Mouse (Mus musculus) heart, embryonic 15.5 days (tissue): ENCODE results near the gene H2al1d. TPM values are rescaled to one million over a fixed set of nuclear protein-coding genes. Genes with fewer than 3 reads are reported as not detected.
"Not testable (repeated sequence)": the region's sequence is repeated elsewhere in the genome, so short reads cannot be mapped to it uniquely, and the experiment has no call there.

Experiments used
- ATAC-seq: fragments of 200-750 bp; cut with Nextera tagmentation; replicated peaks from 2 replicates; pipeline ENCODE4 v1.8.0; 2017; ENCODE audit warnings: low read depth, moderate TSS enrichment; ENCODE audit not compliant: insufficient number of reproducible peaks, insufficient read depth, low FRiP score
- H3K27ac ChIP-seq: fragments of 300-500 bp; sonication (generic); 2 replicates; pipeline ENCODE4 v1.5.1; 2015; ENCODE audit warnings: mild to moderate bottlenecking, inconsistent platforms
- H3K27me3 ChIP-seq: fragments of 300-500 bp; sonication (generic); 2 replicates; pipeline ENCODE4 v1.6.1; 2015; ENCODE audit warnings: inconsistent platforms
- H3K36me3 ChIP-seq: fragments of 300-500 bp; sonication (generic); 2 replicates; pipeline ENCODE4 v1.6.1; 2015; ENCODE audit warnings: mild to moderate bottlenecking, inconsistent platforms
- H3K4me1 ChIP-seq: fragments of 300-500 bp; sonication (generic); replicated peaks from 2 replicates; pipeline ENCODE4 v1.6.1; 2015; ENCODE audit warnings: inconsistent platforms
- H3K4me2 ChIP-seq: fragments of 300-500 bp; sonication (generic); 2 replicates; pipeline ENCODE4 v1.6.1; 2015; ENCODE audit warnings: inconsistent platforms, mild to moderate bottlenecking, moderate library complexity
- H3K4me3 ChIP-seq: fragments of 300-500 bp; sonication (generic); 2 replicates; pipeline ENCODE4 v1.5.1; 2015; ENCODE audit warnings: mild to moderate bottlenecking, inconsistent platforms
- H3K9ac ChIP-seq: fragments of 300-500 bp; sonication (generic); 2 replicates; pipeline ENCODE4 v1.6.1; 2015; ENCODE audit warnings: mild to moderate bottlenecking, inconsistent platforms
- H3K9me3 ChIP-seq: fragments of 300-500 bp; sonication (generic); replicated peaks from 2 replicates; pipeline ENCODE4 v1.6.1; 2016; ENCODE audit warnings: inconsistent platforms
- WGBS: fragments of 180-500 bp; shearing (Covaris S2); methylation state at CpG from one replicate; pipeline ENCODE4 v1.1.7; 2015; ENCODE audit warnings: mixed read lengths; 5-methylcytosine and 5-hydroxymethylcytosine counted together
- polyA plus RNA-seq: library from polyadenylated mRNA; unstranded; fragments of >200 nt; fragmentation: Nextera tagmentation; extraction: Ambion mirVana; gene quantifications from 2 replicates; pipeline ENCODE4 v1.2.1, GENCODE M21; 2015

Gene H2al1d
- not detected in 2 replicates for polyA plus RNA-seq

DNA sequence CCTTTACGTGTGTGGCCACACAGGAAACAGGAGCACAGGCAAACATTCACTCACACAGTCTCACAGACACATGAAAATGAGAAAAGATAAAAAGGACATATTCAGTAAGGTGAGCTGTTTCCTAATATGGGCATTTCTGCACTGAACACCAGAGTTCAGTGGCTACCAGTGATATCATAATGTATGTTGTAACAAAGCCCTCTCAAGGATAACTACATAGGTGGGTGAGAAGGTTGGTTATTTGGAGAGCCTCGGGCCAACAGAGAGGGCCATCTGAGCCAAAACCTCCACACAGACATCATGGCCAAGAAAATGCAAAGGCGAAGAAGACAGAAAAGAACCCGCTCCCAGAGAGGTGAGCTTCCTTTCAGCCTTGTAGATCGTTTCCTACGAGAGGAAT lies at the start of gene H2al1d:
TSS of gene H2al1d (plus strand) at position 301 of the 400 bp plus-strand sequence.
- H3K9me3 ChIP-seq, H3K27ac ChIP-seq, H3K4me3 ChIP-seq, H3K27me3 ChIP-seq, H3K4me1 ChIP-seq, H3K4me2 ChIP-seq, ATAC-seq, H3K36me3 ChIP-seq, H3K9ac ChIP-seq: not testable (repeated sequence)
- WGBS, result no CpG with 5 or more reads among the region's 6 CpGs

DNA sequence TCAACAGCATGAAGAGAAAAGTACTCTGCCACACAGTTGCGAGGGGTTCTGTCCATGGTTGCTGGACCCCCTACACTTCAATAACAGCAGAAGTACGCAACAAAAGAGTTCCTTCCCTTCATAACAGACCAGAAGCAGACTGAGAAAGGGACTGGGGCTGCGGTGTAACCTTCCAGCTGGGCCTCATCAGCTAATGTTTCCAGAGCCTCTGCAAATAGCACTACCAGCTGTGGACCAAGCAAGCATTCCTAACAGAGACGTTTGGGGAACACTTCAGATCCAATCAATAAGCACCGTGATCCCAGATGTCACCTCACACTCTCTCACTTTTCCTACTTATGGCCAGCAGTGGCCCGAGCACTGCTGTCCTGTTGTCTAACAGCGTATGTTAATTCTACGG lies 43.7 kb upstream of the H2al1d start:
- no peaks in the 10 kb centered on the region for H3K36me3 ChIP-seq
- no peaks in the 10 kb centered on the region for H3K9me3 ChIP-seq
- H3K4me3 ChIP-seq, result no peak overlapping the region
- no peak overlapping the region for H3K4me2 ChIP-seq
- no peaks in the 10 kb centered on the region for H3K27me3 ChIP-seq
- ATAC-seq, result no peak
- no peaks in the 10 kb centered on the region for H3K4me1 ChIP-seq
- 62% methylated on average over 8 of the region's 8 CpGs for WGBS
- no peak overlapping the region for H3K27ac ChIP-seq
- no peak overlapping the region for H3K9ac ChIP-seq

DNA sequence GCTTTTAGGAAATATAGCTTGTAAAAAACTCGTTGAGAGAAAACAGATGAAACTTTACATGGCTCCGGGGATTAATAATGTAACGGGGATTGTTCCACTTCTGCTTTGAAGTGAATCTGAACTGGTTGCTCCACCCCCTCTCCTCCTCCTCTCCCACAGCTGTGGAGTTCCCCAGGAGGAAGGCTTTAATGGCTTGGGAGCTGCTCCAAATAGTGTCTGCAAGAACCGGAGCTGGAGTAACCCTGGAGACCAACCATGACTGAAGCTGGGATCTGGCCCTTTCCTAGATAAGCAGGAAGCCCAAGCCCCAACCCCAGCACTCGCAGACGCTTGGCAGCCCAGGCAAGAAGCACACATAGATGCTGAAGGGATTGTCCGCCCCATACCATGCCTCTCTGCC lies 40.8 kb upstream of the H2al1d start:
- 48% methylated on average over 7 of the region's 7 CpGs for WGBS
- no peak for ATAC-seq

DNA sequence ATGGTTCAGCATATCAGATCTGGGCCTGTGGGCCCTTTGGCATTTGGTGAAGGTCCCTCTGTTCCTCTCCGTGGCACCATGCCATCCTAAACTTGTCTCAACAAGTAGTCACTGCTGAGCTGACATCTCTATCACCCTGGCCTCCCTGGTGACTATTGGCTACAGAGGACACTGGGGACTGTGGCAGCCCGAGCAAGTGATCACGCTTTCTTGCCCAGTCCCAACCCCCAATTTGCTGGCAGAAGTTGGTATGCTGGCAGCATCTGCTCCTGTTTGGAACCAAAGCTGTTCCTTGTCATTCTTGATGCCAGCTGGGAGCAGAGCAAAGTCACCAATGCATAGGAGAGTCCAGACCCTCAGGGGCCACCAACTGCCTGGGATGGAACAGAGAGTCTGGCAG lies 39.5 kb upstream of the H2al1d start:
- ATAC-seq, result no peak
- Histone ChIP-seq H3K4me1 (no peaks in the 10 kb centered on the region), H3K27ac (no peak overlapping the region), H3K9ac (no peak overlapping the region), H3K9me3 (no peaks in the 10 kb centered on the region), H3K36me3 (no peaks in the 10 kb centered on the region), H3K27me3 (peaks cover 5% of the 10 kb centered on the region; the same call in 1 of the 2 replicates), H3K4me2 (no peak overlapping the region), H3K4me3 (no peak overlapping the region)
- WGBS, result 67% methylated on average over 3 of the region's 3 CpGs

More for the DNA sequence above, 40.8 kb upstream of the H2al1d start:
- Histone ChIP-seq H3K4me2 (no peak overlapping the region), H3K27me3 (peaks cover 5% of the 10 kb centered on the region; the same call in 1 of the 2 replicates), H3K36me3 (no peaks in the 10 kb centered on the region), H3K9me3 (no peaks in the 10 kb centered on the region), H3K4me3 (no peak overlapping the region), H3K9ac (no peak overlapping the region), H3K4me1 (no peaks in the 10 kb centered on the region), H3K27ac (no peak overlapping the region)

DNA sequence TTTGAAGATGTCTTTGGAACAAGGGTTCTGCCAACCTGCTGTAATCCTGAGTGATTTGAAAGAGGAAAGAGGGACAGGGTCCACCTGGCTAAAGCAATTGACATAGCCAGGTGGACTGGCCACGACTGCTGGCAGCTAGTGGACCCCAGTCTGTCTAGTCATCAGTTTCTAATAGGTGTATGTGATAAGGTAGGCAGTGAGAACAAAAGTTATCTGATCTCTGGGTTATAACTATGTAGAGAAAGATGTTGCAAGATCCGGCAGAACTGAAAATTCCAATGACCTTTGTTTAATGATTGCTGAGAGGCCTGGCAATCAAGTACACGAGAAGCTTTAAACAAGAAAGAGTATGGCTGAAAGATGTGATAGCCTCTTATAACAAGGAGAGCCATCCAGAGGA lies 35.4 kb upstream of the H2al1d start:
- no peak overlapping the region for H3K4me3 ChIP-seq
- H3K27ac ChIP-seq, result no peak overlapping the region
- H3K4me1 ChIP-seq, result no peaks in the 10 kb centered on the region
- no peak overlapping the region for H3K9ac ChIP-seq
- H3K36me3 ChIP-seq, result no peaks in the 10 kb centered on the region
- no peak overlapping the region for H3K4me2 ChIP-seq
- WGBS, result 63% methylated on average over 3 of the region's 3 CpGs
- no peaks in the 10 kb centered on the region for H3K9me3 ChIP-seq
- no peak for ATAC-seq
- H3K27me3 ChIP-seq, result peaks cover 5% of the 10 kb centered on the region

DNA sequence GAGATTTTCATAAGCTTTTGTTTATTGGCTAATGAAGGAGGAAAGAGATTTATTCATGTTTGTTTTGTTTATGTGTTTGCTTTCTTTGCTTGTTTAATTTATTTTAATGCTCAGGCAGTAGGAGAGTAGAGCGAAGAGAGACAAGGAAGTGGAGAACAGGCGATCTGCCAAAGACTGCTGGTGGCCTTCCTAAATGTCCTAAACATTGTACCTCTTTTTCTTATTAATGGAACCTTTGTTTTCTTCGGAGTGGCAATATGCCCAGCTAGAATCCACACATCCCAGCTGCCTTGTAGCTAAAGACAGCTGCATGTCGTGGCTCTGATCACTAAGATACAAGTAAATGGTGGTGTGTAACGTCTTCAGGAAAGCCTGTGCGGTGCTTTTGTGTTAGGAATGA lies 31.5 kb upstream of the H2al1d start:
- no peak overlapping the region for H3K9ac ChIP-seq
- ATAC-seq, result no peak
- no peaks in the 10 kb centered on the region for H3K4me1 ChIP-seq
- WGBS, result 68% methylated on average over 6 of the region's 6 CpGs
- peaks cover 5% of the 10 kb centered on the region for H3K27me3 ChIP-seq
- H3K4me2 ChIP-seq, result no peak overlapping the region
- no peak overlapping the region for H3K27ac ChIP-seq
- H3K36me3 ChIP-seq, result no peaks in the 10 kb centered on the region
- H3K9me3 ChIP-seq, result no peaks in the 10 kb centered on the region
- no peak overlapping the region for H3K4me3 ChIP-seq

DNA sequence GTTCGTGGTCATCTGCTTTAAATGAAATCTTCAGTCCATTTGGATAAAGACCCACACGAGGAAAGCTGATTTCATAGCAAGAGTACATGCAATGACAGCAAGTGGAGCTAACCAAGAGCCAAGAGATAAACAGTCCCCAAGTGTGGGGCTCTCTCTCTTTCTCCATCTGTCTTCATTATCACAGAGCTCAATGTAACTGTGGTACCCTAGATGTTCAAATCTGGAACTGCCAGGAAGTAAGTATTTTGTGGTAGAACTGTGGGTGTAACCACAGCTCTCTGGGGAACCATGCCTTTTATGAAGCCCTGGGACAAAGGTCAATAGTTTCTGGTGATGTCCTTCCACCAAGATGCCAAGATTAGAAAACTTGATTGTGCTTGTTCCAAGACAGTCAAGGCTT lies 27.9 kb upstream of the H2al1d start:
- H3K9me3 ChIP-seq, result no peaks in the 10 kb centered on the region
- no peak for ATAC-seq
- H3K4me1 ChIP-seq, result no peaks in the 10 kb centered on the region
- H3K9ac ChIP-seq, result no peak overlapping the region
- no peak overlapping the region for H3K4me2 ChIP-seq
- no peaks in the 10 kb centered on the region for H3K36me3 ChIP-seq
- no peaks in the 10 kb centered on the region; the same call in 1 of the 2 replicates for H3K27me3 ChIP-seq
- no peak overlapping the region for H3K4me3 ChIP-seq
- H3K27ac ChIP-seq, result no peak overlapping the region
- WGBS, result 45% methylated on average over 2 of the region's 2 CpGs

DNA sequence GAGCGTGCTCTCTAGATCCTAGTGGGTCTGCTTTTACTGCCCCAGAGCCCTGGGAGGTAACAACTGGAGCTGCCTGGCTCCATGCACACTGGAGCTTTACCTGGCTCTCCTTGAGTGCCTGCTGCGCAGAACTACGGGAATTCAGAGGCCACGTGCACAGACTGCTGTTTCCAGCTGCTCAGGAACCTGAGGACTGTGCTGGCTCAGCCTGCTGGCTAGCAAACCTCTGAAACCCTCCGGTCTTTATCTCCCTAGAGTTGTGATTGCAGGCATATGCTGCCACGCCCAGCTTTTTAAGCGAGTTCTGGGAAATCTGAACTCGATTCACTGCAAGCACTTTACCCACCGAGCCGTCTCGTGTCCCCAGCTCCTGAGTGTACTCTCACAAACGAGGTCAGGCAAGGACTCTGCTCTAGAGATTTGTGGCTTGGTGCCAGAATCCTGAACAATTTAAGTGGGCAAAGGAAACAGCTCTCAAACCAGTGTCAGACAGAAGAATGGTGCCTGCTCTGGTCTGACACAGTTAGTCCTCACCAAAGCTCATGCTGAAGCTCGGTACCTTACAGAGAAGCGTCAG lies 20.2 kb upstream of the H2al1d start:
- Histone ChIP-seq H3K9me3 (no peaks in the 10 kb centered on the region), H3K9ac (no peak overlapping the region), H3K4me3 (no peak overlapping the region), H3K4me1 (peaks cover 3% of the 10 kb centered on the region; the same call in 1 of the 2 replicates), H3K36me3 (no peaks in the 10 kb centered on the region), H3K4me2 (no peak overlapping the region), H3K27me3 (peaks cover 5% of the 10 kb centered on the region; the same call in 1 of the 2 replicates), H3K27ac (no peak overlapping the region)
- no peak for ATAC-seq
- WGBS, result 44% methylated on average over 14 of the region's 14 CpGs

DNA sequence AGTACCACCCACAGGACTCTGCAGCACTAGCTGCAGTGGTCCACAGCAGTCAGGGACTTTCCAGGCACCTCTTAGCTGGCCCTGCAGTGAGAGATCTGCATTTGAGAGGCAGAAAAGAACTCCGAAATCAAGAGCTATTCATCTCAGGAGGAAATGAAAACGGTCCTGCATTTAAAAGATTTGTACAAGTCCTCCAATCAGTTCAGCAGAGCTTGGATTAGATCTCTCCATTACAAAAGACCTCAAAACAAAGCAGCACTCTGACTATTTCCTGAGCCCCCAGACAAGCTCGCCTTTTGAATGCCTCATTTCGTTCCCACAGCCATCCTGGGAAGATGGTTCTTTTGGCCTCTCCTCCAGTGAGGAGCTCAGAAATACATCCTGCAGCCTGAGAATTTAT lies 19.4 kb upstream of the H2al1d start:
- Histone ChIP-seq H3K9me3 (no peaks in the 10 kb centered on the region), H3K4me1 (peaks cover 3% of the 10 kb centered on the region; the same call in 1 of the 2 replicates), H3K4me3 (no peak overlapping the region), H3K4me2 (no peak overlapping the region), H3K27me3 (peaks cover 5% of the 10 kb centered on the region; the same call in 1 of the 2 replicates), H3K9ac (no peak overlapping the region), H3K36me3 (no peaks in the 10 kb centered on the region), H3K27ac (no peak overlapping the region)
- no peak for ATAC-seq
- WGBS, result 62% methylated on average over 4 of the region's 4 CpGs

DNA sequence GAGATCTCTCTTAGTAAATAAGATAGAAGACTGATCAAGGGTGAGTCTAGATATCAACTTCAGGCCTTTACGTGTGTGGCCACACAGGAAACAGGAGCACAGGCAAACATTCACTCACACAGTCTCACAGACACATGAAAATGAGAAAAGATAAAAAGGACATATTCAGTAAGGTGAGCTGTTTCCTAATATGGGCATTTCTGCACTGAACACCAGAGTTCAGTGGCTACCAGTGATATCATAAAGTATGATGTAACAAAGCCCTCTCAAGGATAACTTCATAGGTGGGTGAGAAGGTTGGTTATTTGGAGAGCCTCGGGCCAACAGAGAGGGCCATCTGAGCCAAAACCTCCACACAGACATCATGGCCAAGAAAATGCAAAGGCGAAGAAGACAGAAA lies 9.7 kb upstream of the H2al1d start, which contains the start of gene H2al1a:
TSS of gene H2al1a (plus strand) at position 301 of the 400 bp plus-strand sequence.
- H3K27me3 ChIP-seq, H3K4me2 ChIP-seq, ATAC-seq, H3K4me3 ChIP-seq, H3K9me3 ChIP-seq, H3K9ac ChIP-seq, H3K4me1 ChIP-seq, H3K36me3 ChIP-seq, H3K27ac ChIP-seq: not testable (repeated sequence)
- WGBS, result no CpG with 5 or more reads among the region's 3 CpGs

DNA sequence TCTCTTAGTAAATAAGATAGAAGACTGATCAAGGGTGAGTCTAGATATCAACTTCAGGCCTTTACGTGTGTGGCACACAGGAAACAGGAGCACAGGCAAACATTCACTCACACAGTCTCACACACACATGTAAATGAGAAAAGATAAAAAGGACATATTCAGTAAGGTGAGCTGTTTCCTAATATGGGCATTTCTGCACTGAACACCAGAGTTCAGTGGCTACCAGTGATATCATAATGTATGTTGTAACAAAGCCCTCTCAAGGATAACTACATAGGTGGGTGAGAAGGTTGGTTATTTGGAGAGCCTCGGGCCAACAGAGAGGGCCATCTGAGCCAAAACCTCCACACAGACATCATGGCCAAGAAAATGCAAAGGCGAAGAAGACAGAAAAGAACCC lies 6.5 kb upstream of the H2al1d start, which contains the start of gene H2al1b:
TSS of gene H2al1b (plus strand) at position 301 of the 400 bp plus-strand sequence.
- not testable (repeated sequence) for H3K9ac ChIP-seq
- 77% methylated on average over 1 of the region's 3 CpGs for WGBS

DNA sequence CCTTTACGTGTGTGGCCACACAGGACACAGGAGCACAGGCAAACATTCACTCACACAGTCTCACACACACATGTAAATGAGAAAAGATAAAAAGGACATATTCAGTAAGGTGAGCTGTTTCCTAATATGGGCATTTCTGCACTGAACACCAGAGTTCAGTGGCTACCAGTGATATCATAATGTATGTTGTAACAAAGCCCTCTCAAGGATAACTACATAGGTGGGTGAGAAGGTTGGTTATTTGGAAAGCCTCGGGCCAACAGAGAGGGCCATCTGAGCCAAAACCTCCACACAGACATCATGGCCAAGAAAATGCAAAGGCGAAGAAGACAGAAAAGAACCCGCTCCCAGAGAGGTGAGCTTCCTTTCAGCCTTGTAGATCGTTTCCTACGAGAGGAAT lies 3.3 kb upstream of the H2al1d start, which contains the start of gene H2al1c:
TSS of gene H2al1c (plus strand) at position 301 of the 400 bp plus-strand sequence.
- H3K27me3 ChIP-seq, H3K4me2 ChIP-seq, H3K36me3 ChIP-seq, H3K9ac ChIP-seq, H3K4me3 ChIP-seq, H3K4me1 ChIP-seq, ATAC-seq, H3K9me3 ChIP-seq, H3K27ac ChIP-seq: not testable (repeated sequence)
- WGBS, result 100% methylated on average over 1 of the region's 6 CpGs

More for the DNA sequence above, 6.5 kb upstream of the H2al1d start, which contains the start of gene H2al1b:
- not testable (repeated sequence) for H3K4me1 ChIP-seq, H3K9me3 ChIP-seq, H3K27me3 ChIP-seq, H3K27ac ChIP-seq, H3K4me2 ChIP-seq, H3K4me3 ChIP-seq, H3K36me3 ChIP-seq, ATAC-seq
